Mouse (Mus musculus): Measurements from ENCODE around the gene Gm45208. TPM values are rescaled to one million over a fixed set of nuclear protein-coding genes. Genes with fewer than 3 reads are reported as not detected.

The Gm45208 gene
- total and polyA plus RNA-seq, 3 experiments, result 0.44 to 1.1 TPM; not detected in 1

GRCm38 (mm10) chrX:7776329-7777082 lies 54.5 kb downstream of the Gm45208 start:
- H3K4me3 ChIP-seq (ENCODE audit: low read depth, low read length), result no peak overlapping the region
- no peaks in the 10 kb centered on the region for H3K27me3 ChIP-seq (ENCODE audit: insufficient read depth, low read length)
- DNase-seq (ENCODE audit: low spot score) (no peak), ATAC-seq (ENCODE audit: extremely low read depth, insufficient number of reproducible peaks, low FRiP score, poor library complexity, severe bottlenecking) (no peak)
- H3K4me1 ChIP-seq (ENCODE audit: insufficient read depth, low read depth, low read length), result peaks cover 64% of the 10 kb centered on the region
- H3K36me3 ChIP-seq (replicated peaks), result peaks cover 41% of the 10 kb centered on the region
- peak; percentile 66; the same call in 1 of the 2 replicates for TF ChIP-seq CTCF (IDR thresholded peaks at IDR 0.05; ENCODE audit: low read depth, low read length)
- no peak for TF ChIP-seq POLR2AphosphoS5 (IDR thresholded peaks at IDR 0.05; ENCODE audit: insufficient replicate concordance, low read depth, low read length)
- H3K9me3 ChIP-seq (replicated peaks), result no peaks in the 10 kb centered on the region

GRCm38 (mm10) chrX:7778450-7779244 lies 56.6 kb downstream of the Gm45208 start:
- Histone ChIP-seq H3K27me3 (ENCODE audit: insufficient read depth, low read length) (no peaks in the 10 kb centered on the region), H3K4me3 (ENCODE audit: low read depth, low read length) (no peak overlapping the region; the same call in 1 of the 2 replicates), H3K4me1 (ENCODE audit: insufficient read depth, low read depth, low read length) (peaks cover 51% of the 10 kb centered on the region), H3K9me3 (replicated peaks) (no peaks in the 10 kb centered on the region), H3K36me3 (replicated peaks) (peaks cover 20% of the 10 kb centered on the region)
- ATAC-seq (ENCODE audit: extremely low read depth, insufficient number of reproducible peaks, low FRiP score, poor library complexity, severe bottlenecking), result peak; percentile 77
- TF ChIP-seq CTCF (IDR thresholded peaks at IDR 0.05; ENCODE audit: low read depth, low read length) (no peak), TAL1 (conservative IDR thresholded peaks at IDR 0.05; ENCODE audit: low read depth, low read length) (0 out of 2 replicates have a peak, but pooled peaks have one; percentile 13)
- peak; percentile 17 for DNase-seq (ENCODE audit: low spot score)

GRCm38 (mm10) chrX:7779294-7779693 lies 57.2 kb downstream of the Gm45208 start:
- Histone ChIP-seq H3K9me3 (replicated peaks) (no peaks in the 10 kb centered on the region), H3K36me3 (replicated peaks) (peaks cover 14% of the 10 kb centered on the region), H3K27me3 (ENCODE audit: insufficient read depth, low read length) (no peaks in the 10 kb centered on the region), H3K4me1 (ENCODE audit: insufficient read depth, low read depth, low read length) (peaks cover 51% of the 10 kb centered on the region), H3K4me3 (ENCODE audit: low read depth, low read length) (peak overlapping the region; percentile 54; the same call in 1 of the 2 replicates)
- ATAC-seq (ENCODE audit: extremely low read depth, insufficient number of reproducible peaks, low FRiP score, poor library complexity, severe bottlenecking) (no peak; the same call in 1 of the 2 replicates), DNase-seq (ENCODE audit: low spot score) (no peak)
- no peak for TF ChIP-seq TAL1 (conservative IDR thresholded peaks at IDR 0.05; ENCODE audit: low read depth, low read length)
- TF ChIP-seq GATA2 (IDR thresholded peaks at IDR 0.05; ENCODE audit: borderline replicate concordance, low read depth, low read length), result no peak
- no peak for TF ChIP-seq CTCF (IDR thresholded peaks at IDR 0.05; ENCODE audit: low read depth, low read length)
- TF ChIP-seq POLR2AphosphoS5 (IDR thresholded peaks at IDR 0.05; ENCODE audit: insufficient replicate concordance, low read depth, low read length), result no peak
- TF ChIP-seq GATA1 (IDR thresholded peaks at IDR 0.05; ENCODE audit: borderline replicate concordance, low read length), result no peak

Other genes starting within 250 kb of the Gm45208 start
Only the 20 nearest of the 25 such genes appear.
- not detected in 2 replicates for gene Foxp3, start 148.6 kb upstream of the Gm45208 start, total RNA-seq (2014; fragmentation: Nextera tagmentation)
- gene Foxp3, start 148.6 kb upstream of the Gm45208 start, total RNA-seq (2017), result 0.11 and 0.52 TPM in 2 replicates
- gene Foxp3, start 148.6 kb upstream of the Gm45208 start, polyA plus RNA-seq (2012), result 0.96 and 2.2 TPM in 2 replicates
- 1.6 and 6.3 TPM in 2 replicates for gene Ppp1r3f, start 148.0 kb upstream of the Gm45208 start, total RNA-seq (2014; fragmentation: Nextera tagmentation)
- gene Ppp1r3f, start 148.0 kb upstream of the Gm45208 start, total RNA-seq (2017), result 1.1 and 1.5 TPM in 2 replicates
- 1.6 and 1.9 TPM in 2 replicates for gene Ppp1r3f, start 148.0 kb upstream of the Gm45208 start, polyA plus RNA-seq (2012)
- gene Ccdc22, start 116.7 kb upstream of the Gm45208 start, total RNA-seq (2014; fragmentation: Nextera tagmentation), result 5.2 and 7.2 TPM in 2 replicates
- gene Ccdc22, start 116.7 kb upstream of the Gm45208 start, total RNA-seq (2017), result 30.3 and 32.3 TPM in 2 replicates
- gene Ccdc22, start 116.7 kb upstream of the Gm45208 start, polyA plus RNA-seq (2012), result 29.4 and 31.7 TPM in 2 replicates
- 0.44 and 0.45 TPM in 2 replicates for gene Cacna1f, start 115.2 kb upstream of the Gm45208 start, total RNA-seq (2014; fragmentation: Nextera tagmentation)
- 0.66 and 0.99 TPM in 2 replicates for gene Cacna1f, start 115.2 kb upstream of the Gm45208 start, total RNA-seq (2017)
- gene Cacna1f, start 115.2 kb upstream of the Gm45208 start, polyA plus RNA-seq (2012), result 0.34 and 0.68 TPM in 2 replicates
- gene Syp, start 83.8 kb upstream of the Gm45208 start, total RNA-seq (2014; fragmentation: Nextera tagmentation), result 0.39 and 0.83 TPM in 2 replicates
- gene Syp, start 83.8 kb upstream of the Gm45208 start, total RNA-seq (2017), result 0.49 and 0.58 TPM in 2 replicates
- 0.22 and 0.38 TPM in 2 replicates for gene Syp, start 83.8 kb upstream of the Gm45208 start, polyA plus RNA-seq (2012)
- not detected in 2 replicates for gene Prickle3, start 65.0 kb upstream of the Gm45208 start, total RNA-seq (2014; fragmentation: Nextera tagmentation)
- 0.16 and 0.41 TPM in 2 replicates for gene Prickle3, start 65.0 kb upstream of the Gm45208 start, total RNA-seq (2017)
- gene Prickle3, start 65.0 kb upstream of the Gm45208 start, polyA plus RNA-seq (2012), result 0.04 TPM in 2 replicates
- gene Plp2, start 50.9 kb upstream of the Gm45208 start, total RNA-seq (2014; fragmentation: Nextera tagmentation), result 129 and 156 TPM in 2 replicates
- 50.9 and 54.9 TPM in 2 replicates for gene Plp2, start 50.9 kb upstream of the Gm45208 start, total RNA-seq (2017)
- 61.2 and 70.2 TPM in 2 replicates for gene Plp2, start 50.9 kb upstream of the Gm45208 start, polyA plus RNA-seq (2012)
- gene Magix, start 41.0 kb upstream of the Gm45208 start, total RNA-seq (2014; fragmentation: Nextera tagmentation), result not detected in 2 replicates
- 0.12 and 0.27 TPM in 2 replicates for gene Magix, start 41.0 kb upstream of the Gm45208 start, total RNA-seq (2017)
- 0.05 TPM in 1 of 2 replicates, not detected in the other for gene Magix, start 41.0 kb upstream of the Gm45208 start, polyA plus RNA-seq (2012)
- gene Gpkow, start 25.1 kb upstream of the Gm45208 start, total RNA-seq (2014; fragmentation: Nextera tagmentation), result 59.1 and 66.0 TPM in 2 replicates
- gene Gpkow, start 25.1 kb upstream of the Gm45208 start, total RNA-seq (2017), result 21.6 and 25.5 TPM in 2 replicates
- 6.4 and 11.4 TPM in 2 replicates for gene Gpkow, start 25.1 kb upstream of the Gm45208 start, polyA plus RNA-seq (2012)
- gene Wdr45, start 7.9 kb upstream of the Gm45208 start, total RNA-seq (2014; fragmentation: Nextera tagmentation), result 25.1 and 36.1 TPM in 2 replicates
- gene Wdr45, start 7.9 kb upstream of the Gm45208 start, total RNA-seq (2017), result 27.9 and 30.8 TPM in 2 replicates
- gene Wdr45, start 7.9 kb upstream of the Gm45208 start, polyA plus RNA-seq (2012), result 10.8 and 11.4 TPM in 2 replicates
- gene Praf2, start 6.2 kb downstream of the Gm45208 start, total RNA-seq (2014; fragmentation: Nextera tagmentation), result 22.6 and 34.0 TPM in 2 replicates
- gene Praf2, start 6.2 kb downstream of the Gm45208 start, total RNA-seq (2017), result 5.0 and 5.7 TPM in 2 replicates
- gene Praf2, start 6.2 kb downstream of the Gm45208 start, polyA plus RNA-seq (2012), result 10.8 and 12.0 TPM in 2 replicates
- gene Ccdc120, start 28.7 kb downstream of the Gm45208 start, total RNA-seq (2014; fragmentation: Nextera tagmentation), result 1.4 and 2.3 TPM in 2 replicates
- gene Ccdc120, start 28.7 kb downstream of the Gm45208 start, total RNA-seq (2017), result 0.70 and 0.76 TPM in 2 replicates
- gene Ccdc120, start 28.7 kb downstream of the Gm45208 start, polyA plus RNA-seq (2012), result 10.2 and 12.2 TPM in 2 replicates
- gene Tfe3, start 40.3 kb downstream of the Gm45208 start, total RNA-seq (2014; fragmentation: Nextera tagmentation), result 78.7 and 81.0 TPM in 2 replicates
- gene Tfe3, start 40.3 kb downstream of the Gm45208 start, total RNA-seq (2017), result 14.1 and 17.0 TPM in 2 replicates
- 51.8 and 65.1 TPM in 2 replicates for gene Tfe3, start 40.3 kb downstream of the Gm45208 start, polyA plus RNA-seq (2012)
- 77.0 and 116 TPM in 2 replicates for gene Gripap1, start 67.5 kb downstream of the Gm45208 start, total RNA-seq (2014; fragmentation: Nextera tagmentation)
- 45.7 and 53.8 TPM in 2 replicates for gene Gripap1, start 67.5 kb downstream of the Gm45208 start, total RNA-seq (2017)
- gene Gripap1, start 67.5 kb downstream of the Gm45208 start, polyA plus RNA-seq (2012), result 24.6 and 30.6 TPM in 2 replicates
- gene Kcnd1, start 100.0 kb downstream of the Gm45208 start, total RNA-seq (2014; fragmentation: Nextera tagmentation), result 1.1 and 4.1 TPM in 2 replicates
- gene Kcnd1, start 100.0 kb downstream of the Gm45208 start, total RNA-seq (2017), result 0.23 and 0.27 TPM in 2 replicates
- gene Kcnd1, start 100.0 kb downstream of the Gm45208 start, polyA plus RNA-seq (2012), result 0.28 and 0.41 TPM in 2 replicates
- 68.1 and 71.8 TPM in 2 replicates for gene Otud5, start 119.1 kb downstream of the Gm45208 start, total RNA-seq (2014; fragmentation: Nextera tagmentation)
- 53.3 and 53.7 TPM in 2 replicates for gene Otud5, start 119.1 kb downstream of the Gm45208 start, total RNA-seq (2017)
- gene Otud5, start 119.1 kb downstream of the Gm45208 start, polyA plus RNA-seq (2012), result 84.0 and 86.5 TPM in 2 replicates
- 7.4 and 12.8 TPM in 2 replicates for gene Pim2, start 156.0 kb downstream of the Gm45208 start, total RNA-seq (2014; fragmentation: Nextera tagmentation)
- 1.8 and 2.2 TPM in 2 replicates for gene Pim2, start 156.0 kb downstream of the Gm45208 start, total RNA-seq (2017)
- gene Pim2, start 156.0 kb downstream of the Gm45208 start, polyA plus RNA-seq (2012), result 23.1 and 25.6 TPM in 2 replicates
- 9.6 and 13.5 TPM in 2 replicates for gene Slc35a2, start 161.8 kb downstream of the Gm45208 start, total RNA-seq (2014; fragmentation: Nextera tagmentation)
- gene Slc35a2, start 161.8 kb downstream of the Gm45208 start, total RNA-seq (2017), result 34.0 and 39.4 TPM in 2 replicates
- 75.8 and 107 TPM in 2 replicates for gene Slc35a2, start 161.8 kb downstream of the Gm45208 start, polyA plus RNA-seq (2012)
- gene Pqbp1, start 177.0 kb downstream of the Gm45208 start, total RNA-seq (2014; fragmentation: Nextera tagmentation), result 50.0 and 64.3 TPM in 2 replicates
- 146 and 162 TPM in 2 replicates for gene Pqbp1, start 177.0 kb downstream of the Gm45208 start, total RNA-seq (2017)
- gene Pqbp1, start 177.0 kb downstream of the Gm45208 start, polyA plus RNA-seq (2012), result 152 and 167 TPM in 2 replicates
- gene Timm17b, start 177.1 kb downstream of the Gm45208 start, total RNA-seq (2014; fragmentation: Nextera tagmentation), result 195 and 197 TPM in 2 replicates
- 72.9 and 78.8 TPM in 2 replicates for gene Timm17b, start 177.1 kb downstream of the Gm45208 start, total RNA-seq (2017)
- gene Timm17b, start 177.1 kb downstream of the Gm45208 start, polyA plus RNA-seq (2012), result 122 and 139 TPM in 2 replicates

Data from G1E (cell line).